Mouse (Mus musculus): ENCODE data around the gene Gm20388. TPM values are rescaled to one million over a fixed set of nuclear protein-coding genes. Genes with fewer than 3 reads are reported as not detected.
A peak's percentile ranks its signal among the peaks of the same experiment; 100 is the strongest.

Gm20388 gene
- polyA plus RNA-seq, 1 experiment from 2014 or later = not detected

GRCm38 (mm10) chr8:123643330-123644051 lies 3732.8 kb downstream of the Gm20388 start:
- H3K9ac ChIP-seq = no peak overlapping the region
- no peaks in the 10 kb centered on the region for H3K36me3 ChIP-seq
- H3K27ac ChIP-seq = no peak overlapping the region
- peaks cover 10% of the 10 kb centered on the region for H3K27me3 ChIP-seq
- no peaks in the 10 kb centered on the region for H3K9me3 ChIP-seq (replicated peaks)
- H3K4me3 ChIP-seq = peak overlapping the region; percentile 24
- no peak for ATAC-seq (replicated peaks; ENCODE audit: insufficient number of reproducible peaks, insufficient read depth, low FRiP score, low read depth)
- peak overlapping the region; percentile 52 for H3K4me2 ChIP-seq
- peaks cover 5% of the 10 kb centered on the region; the same call in 1 of the 2 replicates for H3K4me1 ChIP-seq (replicated peaks)
- WGBS = 16% methylated on average over 25 of the region's 25 CpGs

GRCm38 (mm10) chr8:123645229-123645628 lies 3734.6 kb downstream of the Gm20388 start:
- Histone ChIP-seq H3K36me3 (no peaks in the 10 kb centered on the region), H3K4me3 (no peak overlapping the region), H3K9me3 (replicated peaks) (no peaks in the 10 kb centered on the region), H3K27me3 (peaks cover 10% of the 10 kb centered on the region), H3K9ac (no peak overlapping the region), H3K4me1 (replicated peaks) (peaks cover 5% of the 10 kb centered on the region; the same call in 1 of the 2 replicates), H3K4me2 (no peak overlapping the region), H3K27ac (no peak overlapping the region)
- WGBS = 72% methylated on average over 9 of the region's 9 CpGs
- ATAC-seq (replicated peaks; ENCODE audit: insufficient number of reproducible peaks, insufficient read depth, low FRiP score, low read depth) = no peak

- peak overlapping the region; percentile 57 for H3K27ac ChIP-seq
- no peaks in the 10 kb centered on the region for H3K9me3 ChIP-seq (replicated peaks)
- no peak overlapping the region for H3K4me2 ChIP-seq
- H3K4me3 ChIP-seq = no peak overlapping the region
- 57% methylated on average over 17 of the region's 17 CpGs for WGBS
- H3K4me1 ChIP-seq (replicated peaks) = peaks cover 15% of the 10 kb centered on the region
- ATAC-seq (replicated peaks; ENCODE audit: insufficient number of reproducible peaks, insufficient read depth, low FRiP score, low read depth) = 0 out of 2 replicates have a peak, but pooled peaks have one; percentile 30
- no peaks in the 10 kb centered on the region for H3K36me3 ChIP-seq
- no peak overlapping the region for H3K9ac ChIP-seq
- H3K27me3 ChIP-seq = peaks cover 10% of the 10 kb centered on the region
Measured at GRCm38 (mm10) chr8:123648245-123649170, 3737.9 kb downstream of the Gm20388 start.

- Histone ChIP-seq H3K4me3 (no peak overlapping the region), H3K27ac (no peak overlapping the region), H3K9ac (no peak overlapping the region), H3K36me3 (no peaks in the 10 kb centered on the region), H3K4me2 (no peak overlapping the region), H3K27me3 (peaks cover 7% of the 10 kb centered on the region; the same call in 1 of the 2 replicates), H3K4me1 (replicated peaks) (peaks cover 13% of the 10 kb centered on the region), H3K9me3 (replicated peaks) (no peaks in the 10 kb centered on the region)
- ATAC-seq (replicated peaks; ENCODE audit: insufficient number of reproducible peaks, insufficient read depth, low FRiP score, low read depth) = no peak
- WGBS = 82% methylated on average over 12 of the region's 12 CpGs
Measured at GRCm38 (mm10) chr8:123649483-123649882, 3738.8 kb downstream of the Gm20388 start.

- H3K27me3 ChIP-seq = peaks cover 3% of the 10 kb centered on the region; the same call in 1 of the 2 replicates
- no peak for ATAC-seq (replicated peaks; ENCODE audit: insufficient number of reproducible peaks, insufficient read depth, low FRiP score, low read depth)
- H3K4me2 ChIP-seq = no peak overlapping the region
- H3K36me3 ChIP-seq = no peaks in the 10 kb centered on the region
- H3K9ac ChIP-seq = no peak overlapping the region
- H3K4me1 ChIP-seq (replicated peaks) = peaks cover 23% of the 10 kb centered on the region
- no peak overlapping the region for H3K4me3 ChIP-seq
- H3K9me3 ChIP-seq (replicated peaks) = no peaks in the 10 kb centered on the region
- H3K27ac ChIP-seq = no peak overlapping the region
- 56% methylated on average over 5 of the region's 5 CpGs for WGBS
Measured at GRCm38 (mm10) chr8:123651390-123652098, 3740.9 kb downstream of the Gm20388 start.

- H3K4me3 ChIP-seq = no peak overlapping the region
- H3K9me3 ChIP-seq (replicated peaks) = no peaks in the 10 kb centered on the region
- H3K27ac ChIP-seq = no peak overlapping the region
- H3K9ac ChIP-seq = no peak overlapping the region
- no peak overlapping the region for H3K4me2 ChIP-seq
- H3K4me1 ChIP-seq (replicated peaks) = peaks cover 23% of the 10 kb centered on the region
- H3K27me3 ChIP-seq = 0 out of 2 replicates have a peak, but pooled peaks cover 3% of the 10 kb centered on the region
- 63% methylated on average over 4 of the region's 4 CpGs for WGBS
- no peak for ATAC-seq (replicated peaks; ENCODE audit: insufficient number of reproducible peaks, insufficient read depth, low FRiP score, low read depth)
- peaks cover 4% of the 10 kb centered on the region; the same call in 1 of the 2 replicates for H3K36me3 ChIP-seq
Measured at GRCm38 (mm10) chr8:123652641-123653040, 3742.0 kb downstream of the Gm20388 start.

- Histone ChIP-seq H3K4me1 (replicated peaks) (peaks cover 23% of the 10 kb centered on the region), H3K9ac (peak within 1 kb of the TSS; percentile 87), H3K27ac (peak within 1 kb of the TSS; percentile 77), H3K4me2 (peak within 1 kb of the TSS; percentile 88), H3K4me3 (peak within 1 kb of the TSS; percentile 71), H3K36me3 (peaks cover 7% of the 10 kb centered on the region; the same call in 1 of the 2 replicates), H3K27me3 (0 out of 2 replicates have a peak, but pooled peaks cover 3% of the 10 kb centered on the region), H3K9me3 (replicated peaks) (no peaks in the 10 kb centered on the region)
- ATAC-seq (replicated peaks; ENCODE audit: insufficient number of reproducible peaks, insufficient read depth, low FRiP score, low read depth) = peak; percentile 85
- WGBS = under 1% methylated on average over 54 of the region's 58 CpGs
Measured at GRCm38 (mm10) chr8:123653308-123653993, 3742.8 kb downstream of the Gm20388 start, which contains the start of gene Rhou. Gene Rhou (plus strand): TSS chr8:123653929.

GRCm38 (mm10) chr8:123653994-123654569 lies 3743.4 kb downstream of the Gm20388 start:
- H3K36me3 ChIP-seq = peaks cover 7% of the 10 kb centered on the region; the same call in 1 of the 2 replicates
- 0 out of 2 replicates have a peak, but pooled peaks cover 3% of the 10 kb centered on the region for H3K27me3 ChIP-seq
- peak overlapping the region; percentile 71 for H3K4me3 ChIP-seq
- under 1% methylated on average over 63 of the region's 77 CpGs for WGBS
- peaks cover 23% of the 10 kb centered on the region for H3K4me1 ChIP-seq (replicated peaks)
- H3K27ac ChIP-seq = peak overlapping the region; percentile 77
- ATAC-seq (replicated peaks; ENCODE audit: insufficient number of reproducible peaks, insufficient read depth, low FRiP score, low read depth) = peak; percentile 45
- no peaks in the 10 kb centered on the region for H3K9me3 ChIP-seq (replicated peaks)
- H3K4me2 ChIP-seq = peak overlapping the region; percentile 88
- peak overlapping the region; percentile 87 for H3K9ac ChIP-seq

GRCm38 (mm10) chr8:123654763-123655162 lies 3744.1 kb downstream of the Gm20388 start:
- no peak for ATAC-seq (replicated peaks; ENCODE audit: insufficient number of reproducible peaks, insufficient read depth, low FRiP score, low read depth)
- Histone ChIP-seq H3K4me1 (replicated peaks) (peaks cover 23% of the 10 kb centered on the region), H3K9ac (peak overlapping the region; percentile 3; the same call in 1 of the 2 replicates), H3K4me3 (peak overlapping the region; percentile 71), H3K27me3 (0 out of 2 replicates have a peak, but pooled peaks cover 3% of the 10 kb centered on the region), H3K9me3 (replicated peaks) (no peaks in the 10 kb centered on the region), H3K4me2 (peak overlapping the region; percentile 88), H3K36me3 (peaks cover 7% of the 10 kb centered on the region; the same call in 1 of the 2 replicates), H3K27ac (peak overlapping the region; percentile 77)
- WGBS = 37% methylated on average over 5 of the region's 5 CpGs

GRCm38 (mm10) chr8:123655351-123655779 lies 3744.7 kb downstream of the Gm20388 start:
- no peak for ATAC-seq (replicated peaks; ENCODE audit: insufficient number of reproducible peaks, insufficient read depth, low FRiP score, low read depth)
- peak overlapping the region; percentile 71 for H3K4me3 ChIP-seq
- WGBS = 16% methylated on average over 8 of the region's 8 CpGs
- H3K27ac ChIP-seq = peak overlapping the region; percentile 77; the same call in 1 of the 2 replicates
- H3K36me3 ChIP-seq = peaks cover 7% of the 10 kb centered on the region; the same call in 1 of the 2 replicates
- peak overlapping the region; percentile 3 for H3K9ac ChIP-seq
- H3K9me3 ChIP-seq (replicated peaks) = no peaks in the 10 kb centered on the region
- 0 out of 2 replicates have a peak, but pooled peaks cover 3% of the 10 kb centered on the region for H3K27me3 ChIP-seq
- H3K4me1 ChIP-seq (replicated peaks) = peaks cover 23% of the 10 kb centered on the region
- H3K4me2 ChIP-seq = peak overlapping the region; percentile 88
